Mouse (Mus musculus): ENCODE measurements around the gene Gm10198. TPM values are rescaled to one million over a fixed set of nuclear protein-coding genes. Genes with fewer than 3 reads are reported as not detected.

Gm10198 gene
- not detected in 2 replicates for polyA plus RNA-seq (2015; fragmentation: Nextera tagmentation; extraction: Ambion mirVana)

GRCm38 (mm10) chr13:111592485-111592884, at the start of gene Gm10198:
Gene Gm10198, plus strand, starts transcription at chr13:111592785.
- no peak within 1 kb of the TSS for H3K4me3 ChIP-seq (ENCODE audit: low read length)
- H3K9me3 ChIP-seq (ENCODE audit: control insufficient read depth, low read length), result no peaks in the 10 kb centered on the region
- no peaks in the 10 kb centered on the region for H3K36me3 ChIP-seq (ENCODE audit: control insufficient read depth, insufficient read depth, low read length)
- no peaks in the 10 kb centered on the region for H3K27me3 ChIP-seq (ENCODE audit: control insufficient read depth, insufficient read depth, low read depth, low read length)
- no peak within 1 kb of the TSS for H3K4me2 ChIP-seq (ENCODE audit: low read depth, low read length)
- H3K9ac ChIP-seq (ENCODE audit: low read length), result no peak within 1 kb of the TSS
- no peak for ATAC-seq (ENCODE audit: low read depth)
- H3K27ac ChIP-seq (ENCODE audit: low read length), result no peak within 1 kb of the TSS
- H3K4me1 ChIP-seq (replicated peaks; ENCODE audit: control insufficient read depth, insufficient read depth, low read length), result no peaks in the 10 kb centered on the region

- Histone ChIP-seq H3K4me3 (ENCODE audit: low read length) (no peak overlapping the region), H3K27ac (ENCODE audit: low read length) (no peak overlapping the region), H3K9me3 (ENCODE audit: control insufficient read depth, low read length) (no peaks in the 10 kb centered on the region), H3K36me3 (ENCODE audit: control insufficient read depth, insufficient read depth, low read length) (no peaks in the 10 kb centered on the region), H3K9ac (ENCODE audit: low read length) (no peak overlapping the region), H3K4me2 (ENCODE audit: low read depth, low read length) (no peak overlapping the region), H3K27me3 (ENCODE audit: control insufficient read depth, insufficient read depth, low read depth, low read length) (no peaks in the 10 kb centered on the region), H3K4me1 (replicated peaks; ENCODE audit: control insufficient read depth, insufficient read depth, low read length) (no peaks in the 10 kb centered on the region)
- 82% methylated on average over 5 of the region's 5 CpGs for WGBS
- ATAC-seq (ENCODE audit: low read depth), result no peak
These were observed 47.3 kb upstream of the Gm10198 start for GRCm38 (mm10) chr13:111545286-111545685.

GRCm38 (mm10) chr13:111552769-111553168, 39.8 kb upstream of the Gm10198 start:
- 55% methylated on average over 7 of the region's 7 CpGs for WGBS
- ATAC-seq (ENCODE audit: low read depth), result no peak

GRCm38 (mm10) chr13:111553182-111553581, 39.4 kb upstream of the Gm10198 start:
- Histone ChIP-seq H3K9me3 (ENCODE audit: control insufficient read depth, low read length) (no peaks in the 10 kb centered on the region), H3K27ac (ENCODE audit: low read length) (no peak overlapping the region), H3K4me3 (ENCODE audit: low read length) (no peak overlapping the region), H3K4me1 (replicated peaks; ENCODE audit: control insufficient read depth, insufficient read depth, low read length) (0 out of 2 replicates have a peak, but pooled peaks cover 5% of the 10 kb centered on the region), H3K4me2 (ENCODE audit: low read depth, low read length) (no peak overlapping the region), H3K36me3 (ENCODE audit: control insufficient read depth, insufficient read depth, low read length) (no peaks in the 10 kb centered on the region), H3K9ac (ENCODE audit: low read length) (no peak overlapping the region), H3K27me3 (ENCODE audit: control insufficient read depth, insufficient read depth, low read depth, low read length) (no peaks in the 10 kb centered on the region)
- ATAC-seq (ENCODE audit: low read depth), result no peak
- 81% methylated on average over 7 of the region's 7 CpGs for WGBS

More at GRCm38 (mm10) chr13:111552769-111553168, 39.8 kb upstream of the Gm10198 start:
- H3K27ac ChIP-seq (ENCODE audit: low read length), result no peak overlapping the region
- 0 out of 2 replicates have a peak, but pooled peaks cover 5% of the 10 kb centered on the region for H3K4me1 ChIP-seq (replicated peaks; ENCODE audit: control insufficient read depth, insufficient read depth, low read length)
- no peak overlapping the region for H3K9ac ChIP-seq (ENCODE audit: low read length)
- no peaks in the 10 kb centered on the region for H3K36me3 ChIP-seq (ENCODE audit: control insufficient read depth, insufficient read depth, low read length)
- H3K4me3 ChIP-seq (ENCODE audit: low read length), result no peak overlapping the region
- H3K4me2 ChIP-seq (ENCODE audit: low read depth, low read length), result no peak overlapping the region
- H3K9me3 ChIP-seq (ENCODE audit: control insufficient read depth, low read length), result no peaks in the 10 kb centered on the region
- no peaks in the 10 kb centered on the region for H3K27me3 ChIP-seq (ENCODE audit: control insufficient read depth, insufficient read depth, low read depth, low read length)

GRCm38 (mm10) chr13:111553941-111554340, 38.6 kb upstream of the Gm10198 start:
- H3K9me3 ChIP-seq (ENCODE audit: control insufficient read depth, low read length), result no peaks in the 10 kb centered on the region
- H3K4me3 ChIP-seq (ENCODE audit: low read length), result no peak overlapping the region
- no peak for ATAC-seq (ENCODE audit: low read depth)
- H3K4me2 ChIP-seq (ENCODE audit: low read depth, low read length), result no peak overlapping the region
- H3K4me1 ChIP-seq (replicated peaks; ENCODE audit: control insufficient read depth, insufficient read depth, low read length), result 0 out of 2 replicates have a peak, but pooled peaks cover 5% of the 10 kb centered on the region
- H3K27me3 ChIP-seq (ENCODE audit: control insufficient read depth, insufficient read depth, low read depth, low read length), result no peaks in the 10 kb centered on the region
- no peak overlapping the region for H3K9ac ChIP-seq (ENCODE audit: low read length)
- no peaks in the 10 kb centered on the region for H3K36me3 ChIP-seq (ENCODE audit: control insufficient read depth, insufficient read depth, low read length)
- WGBS, result 76% methylated on average over 8 of the region's 8 CpGs
- H3K27ac ChIP-seq (ENCODE audit: low read length), result no peak overlapping the region

GRCm38 (mm10) chr13:111555333-111555732, 37.3 kb upstream of the Gm10198 start:
- no peaks in the 10 kb centered on the region for H3K9me3 ChIP-seq (ENCODE audit: control insufficient read depth, low read length)
- no peak overlapping the region for H3K9ac ChIP-seq (ENCODE audit: low read length)
- no peak overlapping the region for H3K4me2 ChIP-seq (ENCODE audit: low read depth, low read length)
- H3K27me3 ChIP-seq (ENCODE audit: control insufficient read depth, insufficient read depth, low read depth, low read length), result no peaks in the 10 kb centered on the region
- WGBS, result 10% methylated on average over 8 of the region's 8 CpGs
- no peak overlapping the region for H3K4me3 ChIP-seq (ENCODE audit: low read length)
- H3K27ac ChIP-seq (ENCODE audit: low read length), result no peak overlapping the region
- H3K4me1 ChIP-seq (replicated peaks; ENCODE audit: control insufficient read depth, insufficient read depth, low read length), result 0 out of 2 replicates have a peak, but pooled peaks cover 5% of the 10 kb centered on the region
- no peak for ATAC-seq (ENCODE audit: low read depth)
- H3K36me3 ChIP-seq (ENCODE audit: control insufficient read depth, insufficient read depth, low read length), result no peaks in the 10 kb centered on the region

GRCm38 (mm10) chr13:111556375-111556774, 36.2 kb upstream of the Gm10198 start:
- WGBS, result 59% methylated on average over 4 of the region's 4 CpGs
- Histone ChIP-seq H3K27me3 (ENCODE audit: control insufficient read depth, insufficient read depth, low read depth, low read length) (no peaks in the 10 kb centered on the region), H3K27ac (ENCODE audit: low read length) (no peak overlapping the region), H3K4me3 (ENCODE audit: low read length) (no peak overlapping the region), H3K4me2 (ENCODE audit: low read depth, low read length) (no peak overlapping the region), H3K9ac (ENCODE audit: low read length) (no peak overlapping the region), H3K9me3 (ENCODE audit: control insufficient read depth, low read length) (no peaks in the 10 kb centered on the region), H3K36me3 (ENCODE audit: control insufficient read depth, insufficient read depth, low read length) (no peaks in the 10 kb centered on the region), H3K4me1 (replicated peaks; ENCODE audit: control insufficient read depth, insufficient read depth, low read length) (0 out of 2 replicates have a peak, but pooled peaks cover 5% of the 10 kb centered on the region)
- no peak for ATAC-seq (ENCODE audit: low read depth)

- H3K36me3 ChIP-seq (ENCODE audit: control insufficient read depth, insufficient read depth, low read length), result no peaks in the 10 kb centered on the region
- no peak overlapping the region for H3K4me2 ChIP-seq (ENCODE audit: low read depth, low read length)
- 0 out of 2 replicates have a peak, but pooled peaks cover 5% of the 10 kb centered on the region for H3K4me1 ChIP-seq (replicated peaks; ENCODE audit: control insufficient read depth, insufficient read depth, low read length)
- H3K27ac ChIP-seq (ENCODE audit: low read length), result no peak overlapping the region
- no peak overlapping the region for H3K9ac ChIP-seq (ENCODE audit: low read length)
- WGBS, result 79% methylated on average over 3 of the region's 3 CpGs
- no peak for ATAC-seq (ENCODE audit: low read depth)
- no peak overlapping the region for H3K4me3 ChIP-seq (ENCODE audit: low read length)
- H3K27me3 ChIP-seq (ENCODE audit: control insufficient read depth, insufficient read depth, low read depth, low read length), result no peaks in the 10 kb centered on the region
- H3K9me3 ChIP-seq (ENCODE audit: control insufficient read depth, low read length), result no peaks in the 10 kb centered on the region
These were observed 32.4 kb upstream of the Gm10198 start for GRCm38 (mm10) chr13:111560152-111560551.

GRCm38 (mm10) chr13:111562595-111562994, 30.0 kb upstream of the Gm10198 start:
- Histone ChIP-seq H3K36me3 (ENCODE audit: control insufficient read depth, insufficient read depth, low read length) (no peaks in the 10 kb centered on the region), H3K9me3 (ENCODE audit: control insufficient read depth, low read length) (no peaks in the 10 kb centered on the region), H3K4me1 (replicated peaks; ENCODE audit: control insufficient read depth, insufficient read depth, low read length) (no peaks in the 10 kb centered on the region), H3K4me3 (ENCODE audit: low read length) (no peak overlapping the region), H3K27ac (ENCODE audit: low read length) (no peak overlapping the region), H3K27me3 (ENCODE audit: control insufficient read depth, insufficient read depth, low read depth, low read length) (no peaks in the 10 kb centered on the region), H3K9ac (ENCODE audit: low read length) (no peak overlapping the region), H3K4me2 (ENCODE audit: low read depth, low read length) (no peak overlapping the region)
- WGBS, result 73% methylated on average over 5 of the region's 5 CpGs
- no peak for ATAC-seq (ENCODE audit: low read depth)

GRCm38 (mm10) chr13:111574196-111574595, 18.4 kb upstream of the Gm10198 start:
- H3K27ac ChIP-seq (ENCODE audit: low read length), result no peak overlapping the region
- H3K36me3 ChIP-seq (ENCODE audit: control insufficient read depth, insufficient read depth, low read length), result no peaks in the 10 kb centered on the region
- H3K27me3 ChIP-seq (ENCODE audit: control insufficient read depth, insufficient read depth, low read depth, low read length), result no peaks in the 10 kb centered on the region
- no peaks in the 10 kb centered on the region for H3K4me1 ChIP-seq (replicated peaks; ENCODE audit: control insufficient read depth, insufficient read depth, low read length)
- no peaks in the 10 kb centered on the region for H3K9me3 ChIP-seq (ENCODE audit: control insufficient read depth, low read length)
- H3K4me3 ChIP-seq (ENCODE audit: low read length), result no peak overlapping the region
- 37% methylated on average over 4 of the region's 4 CpGs for WGBS
- H3K9ac ChIP-seq (ENCODE audit: low read length), result no peak overlapping the region
- no peak overlapping the region for H3K4me2 ChIP-seq (ENCODE audit: low read depth, low read length)
- ATAC-seq (ENCODE audit: low read depth), result no peak
